Mouse (Mus musculus): ENCODE measurements at regions not wholly inside any gene's neighbourhood (a gene's known extent, or its start where the extent isn't known, plus 50 kb on each side); places are given as distances from the start of the nearest gene placed in this dataset.

GRCm38 (mm10) chr2:57916375-57917023 is 81.2 kb upstream of the Galnt5 start:
- no peak for DNase-seq

DNA sequence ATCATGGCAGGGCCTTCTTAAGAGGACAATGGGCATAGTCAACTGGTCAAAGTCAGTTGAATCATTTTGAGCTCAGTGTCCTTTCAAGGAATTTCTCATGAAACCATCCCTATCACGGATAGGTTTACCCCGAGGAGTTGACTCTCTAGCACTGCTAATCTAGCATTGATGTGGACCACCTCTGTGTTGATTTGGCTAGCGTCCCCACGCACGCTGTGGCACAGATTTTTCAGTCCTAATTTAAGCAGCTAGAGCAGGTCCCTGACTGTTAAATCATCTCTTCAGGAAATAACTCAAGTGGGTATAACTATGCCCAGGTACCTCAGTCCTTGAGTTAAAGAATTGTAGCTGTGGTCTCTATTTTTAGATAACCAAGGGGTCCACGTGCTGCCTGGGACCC is 80.0 kb upstream of the Galnt5 start:
- DNase-seq, result no peak

DNA sequence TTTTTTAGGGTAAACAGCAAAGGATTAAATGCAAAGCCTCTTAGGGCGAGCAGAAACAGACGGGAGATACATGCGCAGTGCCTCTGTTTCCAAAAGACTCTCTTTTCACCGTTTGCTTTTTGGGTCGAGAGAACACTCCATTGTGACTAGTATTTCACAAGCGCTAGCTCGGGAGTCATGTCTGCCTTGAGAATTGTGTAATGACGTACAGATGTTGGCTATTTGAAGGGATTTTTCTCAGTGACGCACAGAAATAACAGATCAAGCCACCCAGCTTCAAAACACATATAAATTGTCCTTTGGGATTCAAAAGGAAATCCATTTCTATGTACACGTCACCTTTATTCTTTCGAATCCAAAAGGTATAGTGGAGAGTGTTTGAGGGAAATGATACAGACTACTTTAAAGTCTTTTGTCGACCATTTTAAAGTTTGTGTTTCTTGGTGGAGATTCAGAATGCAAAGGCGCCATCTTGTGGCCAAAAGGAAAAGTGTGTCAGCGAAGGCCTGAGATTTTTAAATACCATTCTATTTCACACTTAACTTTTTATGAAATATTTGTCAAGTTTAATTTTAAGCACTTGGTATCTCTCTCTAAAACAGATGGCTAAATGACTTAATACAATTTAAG is 78.5 kb upstream of the Galnt5 start:
- peak; percentile 23 for DNase-seq

- DNase-seq, result no peak
Observed at GRCm38 (mm10) chr2:57934062-57934822, 63.4 kb upstream of the Galnt5 start.
